Mouse (Mus musculus): ENCODE results near the gene Emc3. TPM values are rescaled to one million over a fixed set of nuclear protein-coding genes. Genes with fewer than 3 reads are reported as not detected.

The Emc3 gene
- total and polyA plus RNA-seq, 3 experiments, result 52.7 to 90.9 (median 64.6) TPM

DNA sequence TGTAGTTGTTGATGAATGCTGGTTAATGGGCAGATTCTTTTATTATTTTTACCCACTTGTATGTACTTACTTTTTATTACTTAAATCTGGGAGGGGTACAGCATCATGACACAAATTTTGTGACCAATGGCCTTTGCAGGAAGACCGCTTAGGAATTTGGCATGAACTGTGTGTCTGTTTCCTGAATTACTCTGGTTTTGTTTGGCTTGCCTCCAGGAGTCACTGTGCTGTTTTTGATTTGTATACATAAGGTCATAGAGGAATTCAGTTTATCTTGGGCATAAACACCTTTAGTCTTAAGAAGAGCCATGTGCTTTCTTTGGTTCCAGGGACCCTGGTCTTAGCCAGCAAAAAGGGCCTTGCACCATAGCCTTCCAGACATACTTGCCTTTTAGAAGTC lies 33.1 kb upstream of the Emc3 start:
- H3K4me3 ChIP-seq (replicated peaks in 1 of 3; ENCODE audit: low read depth in 2 of 3, low read length in 2 of 3, poor library complexity in 1 of 3), result no peak overlapping the region
- DNase-seq (ENCODE audit: extremely low read depth), result no peak
- H3K36me3 ChIP-seq (replicated peaks in 1 of 2; ENCODE audit: control insufficient read depth in 1 of 2, insufficient read depth in 1 of 2, low read length in 1 of 2), result peaks cover 72 to 98% of the 10 kb centered on the region in 2 experiments
- TF ChIP-seq RCOR1 (conservative IDR thresholded peaks at IDR 0.05; ENCODE audit: low read depth, low read length) (no peak), ZKSCAN1 (IDR thresholded peaks at IDR 0.05; ENCODE audit: borderline replicate concordance, low read depth, low read length) (no peak), IRF4 (IDR thresholded peaks at IDR 0.05; ENCODE audit: low read depth, low read length) (no peak), SMC3 (IDR thresholded peaks at IDR 0.05; ENCODE audit: low read depth, low read length) (no peak), MAFK (IDR thresholded peaks at IDR 0.05; ENCODE audit: insufficient replicate concordance, low read length) (no peak), CHD2 (IDR thresholded peaks at IDR 0.05; ENCODE audit: low read length) (no peak), USF2 (conservative IDR thresholded peaks at IDR 0.05; ENCODE audit: low read depth, low read length) (no peak), TBP (conservative IDR thresholded peaks at IDR 0.05; ENCODE audit: low read depth, low read length) (no peak), MAZ (IDR thresholded peaks at IDR 0.05; ENCODE audit: low read depth, low read length) (no peak), ETS1 (conservative IDR thresholded peaks at IDR 0.05; ENCODE audit: low read depth, low read length) (no peak), MXI1 (IDR thresholded peaks at IDR 0.05; ENCODE audit: low read depth, low read length) (no peak), ELF1 (IDR thresholded peaks at IDR 0.05; ENCODE audit: low read depth, low read length) (no peak), RAD21 (IDR thresholded peaks at IDR 0.05; ENCODE audit: low read depth, low read length) (no peak), JUND (conservative IDR thresholded peaks at IDR 0.05; ENCODE audit: low read depth, low read length) (no peak), ZMIZ1 (IDR thresholded peaks at IDR 0.05; ENCODE audit: low read depth, low read length) (no peak)
- H3K4me1 ChIP-seq (ENCODE audit: control insufficient read depth in 1 of 2, insufficient read depth in 2 of 2), result no peaks in the 10 kb centered on the region
- H3K9ac ChIP-seq (ENCODE audit: insufficient read depth, low read depth), result no peak overlapping the region
- H3K27me3 ChIP-seq (replicated peaks), result no peaks in the 10 kb centered on the region
- no peaks in the 10 kb centered on the region for H3K9me3 ChIP-seq (replicated peaks; ENCODE audit: low read length)
- in situ Hi-C loops (cut with MboI; ENCODE audit: low pct_ligation_motif_present, low pct_unique_long_range_greater_than_20kb, low sequenced_read_pairs), result no loop called here
- dilution Hi-C loops (cut with MboI; ENCODE audit: extremely low pct_ligation_motif_present, extremely low pct_unique_long_range_greater_than_20kb, low sequenced_read_pairs), result no loop called here
- no peaks in the 10 kb centered on the region for H3K79me2 ChIP-seq (replicated peaks; ENCODE audit: control insufficient read depth, extremely low read depth, insufficient read depth, poor library complexity, severe bottlenecking)
- H3K27ac ChIP-seq (ENCODE audit: insufficient read depth, low read depth), result no peak overlapping the region
- H3K4me2 ChIP-seq (ENCODE audit: insufficient read depth, low read depth, poor library complexity, severe bottlenecking), result no peak overlapping the region

DNA sequence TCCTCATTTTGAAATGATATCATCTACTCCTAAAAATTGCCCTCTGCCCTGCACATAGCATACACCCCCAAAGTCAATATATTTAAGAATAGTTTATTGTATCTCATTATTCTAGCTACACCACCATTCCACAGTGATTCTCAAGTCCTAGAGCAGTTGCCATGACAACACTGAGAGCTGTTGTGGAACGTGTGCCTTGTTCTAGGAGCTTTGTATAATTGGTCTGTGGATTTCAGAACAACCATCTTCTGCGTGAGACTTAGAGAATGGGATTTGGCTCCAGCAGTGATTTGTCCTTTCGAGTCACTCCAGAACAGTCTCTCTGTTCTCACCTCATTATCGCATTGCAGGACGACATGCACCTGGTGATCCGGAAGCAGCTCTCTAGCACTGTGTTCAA lies 28.3 kb upstream of the Emc3 start:
- no peak for DNase-seq (ENCODE audit: extremely low read depth)
- Histone ChIP-seq H3K27me3 (replicated peaks) (no peaks in the 10 kb centered on the region), H3K4me3 (replicated peaks in 1 of 3; ENCODE audit: low read depth in 2 of 3, low read length in 2 of 3, poor library complexity in 1 of 3) (no peak overlapping the region), H3K9ac (ENCODE audit: insufficient read depth, low read depth) (no peak overlapping the region), H3K36me3 (replicated peaks in 1 of 2; ENCODE audit: control insufficient read depth in 1 of 2, insufficient read depth in 1 of 2, low read length in 1 of 2) (peaks cover 53 to 93% of the 10 kb centered on the region in 2 experiments), H3K4me1 (ENCODE audit: control insufficient read depth in 1 of 2, insufficient read depth in 2 of 2) (no peaks in the 10 kb centered on the region), H3K27ac (ENCODE audit: insufficient read depth, low read depth) (no peak overlapping the region), H3K9me3 (replicated peaks; ENCODE audit: low read length) (no peaks in the 10 kb centered on the region), H3K4me2 (ENCODE audit: insufficient read depth, low read depth, poor library complexity, severe bottlenecking) (no peak overlapping the region), H3K79me2 (replicated peaks; ENCODE audit: control insufficient read depth, extremely low read depth, insufficient read depth, poor library complexity, severe bottlenecking) (no peaks in the 10 kb centered on the region)
- in situ Hi-C loops (cut with MboI; ENCODE audit: low pct_ligation_motif_present, low pct_unique_long_range_greater_than_20kb, low sequenced_read_pairs), result no loop called here
- TF ChIP-seq USF1 (IDR thresholded peaks at IDR 0.05; ENCODE audit: low read depth, low read length) (no peak), ZC3H11A (IDR thresholded peaks at IDR 0.05; ENCODE audit: low read depth, low read length) (no peak), USF2 (conservative IDR thresholded peaks at IDR 0.05; ENCODE audit: low read depth, low read length) (no peak), NELFE (IDR thresholded peaks at IDR 0.05; ENCODE audit: low read depth, low read length) (no peak), RCOR1 (conservative IDR thresholded peaks at IDR 0.05; ENCODE audit: low read depth, low read length) (no peak), MEF2A (IDR thresholded peaks at IDR 0.05; ENCODE audit: borderline replicate concordance, low read depth, low read length) (no peak), BHLHE40 (IDR thresholded peaks at IDR 0.05; ENCODE audit: low read depth, low read length) (no peak), MXI1 (IDR thresholded peaks at IDR 0.05; ENCODE audit: low read depth, low read length) (no peak), IRF4 (IDR thresholded peaks at IDR 0.05; ENCODE audit: low read depth, low read length) (no peak), POLR2A (IDR thresholded peaks at IDR 0.05; ENCODE audit: low read depth, low read length) (no peak), CHD2 (IDR thresholded peaks at IDR 0.05; ENCODE audit: low read length) (no peak), ELF1 (IDR thresholded peaks at IDR 0.05; ENCODE audit: low read depth, low read length) (no peak), HCFC1 (IDR thresholded peaks at IDR 0.05; ENCODE audit: low read depth, low read length) (no peak), EP300 (IDR thresholded peaks at IDR 0.05; ENCODE audit: low read length) (no peak)
- dilution Hi-C loops (cut with MboI; ENCODE audit: extremely low pct_ligation_motif_present, extremely low pct_unique_long_range_greater_than_20kb, low sequenced_read_pairs), result no loop called here
